Mouse (Mus musculus) Patski (cell line): Measurements from ENCODE around the gene Slc35f5. TPM values are rescaled to one million over a fixed set of nuclear protein-coding genes. Genes with fewer than 3 reads are reported as not detected.

ENCODE experiments used
- ATAC-seq: fragments of 100-300 bp; one replicate; pipeline ENCODE4 v1.8.0; 2021
- CTCF ChIA-PET: fragments of 350-600 bp; sonication (Branson Sonifier 250); formaldehyde crosslinking; loops from one replicate; lab custom pipeline; 2022; ENCODE audit warnings: inconsistent platforms; lab: Charles Lee
- POLR2A ChIA-PET: fragments of 350-600 bp; sonication (Branson Sonifier 250); formaldehyde crosslinking; loops from one replicate; lab custom pipeline; 2022; ENCODE audit warnings: antibody characterized with exemption, inconsistent platforms; lab: Charles Lee
- DNase-seq: peaks from one replicate; pipeline ENCODE4 v3.0.0-alpha.2; 2011; ENCODE audit warnings: low read depth, low spot score
- H3K27me3 ChIP-seq: fragments of 371-371 bp; one replicate; pipeline ENCODE4 v1.5.1; 2021
- CTCF ChIP-seq: fragments of 100-300 bp; IDR thresholded peaks from one replicate; pipeline ENCODE4 v1.5.1; 2021
- in situ Hi-C: fragments of 300-500 bp; cut with MboI; formaldehyde crosslinking; loops from 3 replicates; pipeline ENCODE4 v1.11.1; 2018; ENCODE audit warnings: low pct_unique_long_range_greater_than_20kb, mixed read lengths
- polyA plus RNA-seq: library from polyadenylated mRNA; unstranded; gene quantifications from one replicate; pipeline ENCODE4 v1.2.3, GENCODE M21; 2021

Slc35f5 gene
- polyA plus RNA-seq, 1 experiment from 2014 or later = 81.6 TPM

DNA sequence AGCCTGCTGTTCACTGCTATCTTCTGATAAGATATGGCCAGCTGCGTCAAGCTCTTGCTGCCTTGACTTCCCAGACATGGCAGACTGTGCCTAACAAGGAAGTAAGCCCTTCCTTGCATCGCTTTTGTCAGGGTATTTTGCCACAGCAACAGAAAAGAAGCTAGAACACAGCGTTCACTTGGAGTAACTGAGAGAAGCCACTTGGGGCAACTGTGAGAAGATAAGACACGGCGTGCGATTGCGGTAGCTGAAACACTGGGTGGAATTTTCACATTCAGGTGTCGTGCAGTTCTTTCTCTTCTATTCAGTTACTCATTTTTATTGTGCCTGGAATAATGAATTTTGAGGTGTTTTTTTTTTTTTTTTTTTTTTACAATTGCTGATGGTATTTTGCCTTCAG is 22.6 kb upstream of the Slc35f5 start:
- in situ Hi-C loops = no loop called here
- DNase-seq (no peak), ATAC-seq (no peak)
- ChIA-PET CTCF (interaction anchor here (2.9 kb wide), 1 partner anchor 10 kb away, joined by 10 read pairs; no protein-coding TSS in a partner anchor), POLR2A (interaction anchor here (0.6 to 0.7 kb wide), 3 partner anchors 24 to 88 kb away, joined by 3 to 9 read pairs (median 6); no protein-coding TSS in a partner anchor)
- no peak for TF ChIP-seq CTCF
- H3K27me3 ChIP-seq = no peaks in the 10 kb centered on the region

DNA sequence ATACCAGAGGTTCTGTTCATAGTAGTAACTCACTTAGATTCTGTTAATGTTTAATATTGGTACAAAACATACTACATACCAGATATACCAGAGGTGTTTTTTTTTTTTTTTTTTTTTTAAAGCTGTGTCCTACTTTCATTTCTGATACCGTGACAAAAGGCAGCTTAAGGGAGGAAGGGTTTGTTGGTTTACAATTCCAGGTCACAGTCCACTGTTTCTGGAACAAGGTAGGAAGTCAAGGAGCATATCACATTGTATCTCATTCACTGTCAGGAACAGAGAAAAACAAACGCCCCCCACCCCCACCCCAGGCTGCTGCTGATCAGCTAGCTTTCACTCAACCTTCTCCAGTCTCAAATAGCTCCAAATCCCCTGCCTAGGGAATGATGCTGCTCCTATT is 21.1 kb upstream of the Slc35f5 start:
- TF ChIP-seq CTCF = no peak
- no peaks in the 10 kb centered on the region for H3K27me3 ChIP-seq
- in situ Hi-C loops = no loop called here
- DNase-seq (no peak), ATAC-seq (no peak)
- ChIA-PET CTCF (no interaction called here), POLR2A (interaction anchor here (0.5 to 0.6 kb wide), 2 partner anchors 9 to 13 kb away, joined by 3 to 5 read pairs; no protein-coding TSS in a partner anchor)

DNA sequence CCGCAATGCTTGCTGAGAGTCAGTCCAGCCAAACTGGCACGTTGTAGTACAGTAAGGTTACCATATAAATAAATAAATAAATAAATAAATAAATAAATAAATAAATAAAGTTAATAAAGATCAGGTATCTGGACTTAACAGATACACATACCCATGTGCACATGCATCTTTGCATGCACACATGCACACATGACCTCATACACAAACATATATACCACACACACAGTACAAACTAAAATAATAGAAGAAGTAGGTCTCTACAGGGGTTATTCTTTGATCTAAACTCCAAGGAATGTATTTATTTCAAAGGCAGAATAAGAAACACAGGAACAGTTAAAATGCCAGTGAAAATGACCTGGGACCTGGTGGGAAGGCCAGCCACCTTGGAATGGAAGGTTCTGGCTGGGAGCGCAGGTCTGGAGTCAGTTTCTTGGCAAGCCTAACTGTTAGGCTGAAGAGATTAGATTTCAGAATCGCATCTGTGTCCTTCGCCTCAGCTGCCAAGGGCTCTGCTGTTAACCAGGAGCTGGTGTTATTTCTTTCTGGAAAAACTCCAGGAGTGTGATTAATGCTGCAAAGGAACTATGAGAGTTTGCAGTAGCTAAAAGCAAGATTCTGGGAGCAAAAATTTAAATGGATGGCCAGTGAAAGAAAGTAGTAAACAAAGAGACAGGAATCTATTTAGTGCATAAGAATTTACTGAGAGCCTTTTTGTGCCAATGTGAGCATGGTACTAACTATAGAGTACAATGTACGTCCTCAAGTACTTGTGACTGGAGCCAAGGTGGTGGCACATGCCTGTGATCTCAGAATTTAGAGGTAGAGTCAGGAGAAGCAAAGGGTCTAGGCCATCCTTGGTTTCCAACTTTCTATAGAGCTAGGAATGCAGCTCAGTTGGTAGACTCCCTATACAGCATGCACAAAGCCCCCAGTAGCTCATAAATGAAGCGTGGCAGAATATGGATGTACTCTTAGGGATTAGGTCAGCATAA is 18.1 kb upstream of the Slc35f5 start:
- in situ Hi-C loops = no loop called here
- ATAC-seq (peak; percentile 80), DNase-seq (peak; percentile 54)
- ChIA-PET POLR2A (interaction anchor here (1.5 to 1.8 kb wide), 2 partner anchors 18 to 23 kb away, joined by 4 to 7 read pairs; partner anchors contain the start of gene Slc35f5), CTCF (interaction anchor here (0.8 to 1.2 kb wide), 3 partner anchors 10 to 26 kb away, joined by 3 to 4 read pairs (median 4); no protein-coding TSS in a partner anchor)
- no peaks in the 10 kb centered on the region for H3K27me3 ChIP-seq
- TF ChIP-seq CTCF = no peak

DNA sequence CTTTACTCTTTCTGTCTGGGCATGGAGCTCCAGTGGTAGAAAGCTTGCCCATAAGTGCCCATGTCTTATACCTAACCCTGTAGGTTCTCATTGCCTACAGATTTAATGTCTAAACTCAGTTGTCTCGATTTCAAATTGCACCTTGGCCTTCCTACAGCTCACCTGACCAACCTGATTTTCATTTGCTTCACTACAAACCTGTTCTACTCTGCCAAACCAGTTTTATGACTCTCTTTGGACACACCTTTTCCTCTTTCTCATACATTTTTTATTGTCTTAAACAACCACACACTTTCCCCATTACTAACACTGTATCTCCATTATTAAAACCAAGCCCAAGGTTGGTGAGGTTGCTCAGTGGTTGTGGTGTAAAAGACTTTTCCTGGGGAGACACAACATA is 10.5 kb upstream of the Slc35f5 start:
- H3K27me3 ChIP-seq = no peaks in the 10 kb centered on the region
- CTCF ChIA-PET = no interaction called here
- no peak for TF ChIP-seq CTCF
- no peak for ATAC-seq
- POLR2A ChIA-PET = interaction anchor here (0.6 kb wide), 1 partner anchor 614 kb away, joined by 3 read pairs; no protein-coding TSS in a partner anchor
- in situ Hi-C loops = no loop called here
- DNase-seq = no peak

DNA sequence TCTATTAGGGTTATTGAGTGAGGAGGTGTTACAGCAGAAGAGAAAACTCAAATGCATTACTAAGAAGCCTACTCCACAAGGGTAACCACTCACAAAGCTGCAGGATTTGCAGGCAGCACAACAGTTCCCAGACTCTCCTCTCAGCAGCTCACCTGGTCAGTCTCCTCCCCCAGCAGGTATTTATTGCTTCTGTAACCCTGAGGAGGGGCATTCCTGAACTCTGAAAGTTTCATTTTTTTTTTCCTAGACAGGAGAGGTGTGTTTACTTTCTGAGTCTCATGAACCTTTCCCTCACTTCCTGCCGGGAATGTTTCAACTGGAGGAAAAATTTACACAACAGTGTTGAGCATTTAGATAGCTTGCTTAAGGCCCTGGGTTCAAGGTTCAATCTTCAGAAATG is 10.0 kb upstream of the Slc35f5 start:
- CTCF ChIA-PET = no interaction called here
- TF ChIP-seq CTCF = no peak
- in situ Hi-C loops = no loop called here
- POLR2A ChIA-PET = no interaction called here
- H3K27me3 ChIP-seq = no peaks in the 10 kb centered on the region
- DNase-seq (no peak), ATAC-seq (no peak)

DNA sequence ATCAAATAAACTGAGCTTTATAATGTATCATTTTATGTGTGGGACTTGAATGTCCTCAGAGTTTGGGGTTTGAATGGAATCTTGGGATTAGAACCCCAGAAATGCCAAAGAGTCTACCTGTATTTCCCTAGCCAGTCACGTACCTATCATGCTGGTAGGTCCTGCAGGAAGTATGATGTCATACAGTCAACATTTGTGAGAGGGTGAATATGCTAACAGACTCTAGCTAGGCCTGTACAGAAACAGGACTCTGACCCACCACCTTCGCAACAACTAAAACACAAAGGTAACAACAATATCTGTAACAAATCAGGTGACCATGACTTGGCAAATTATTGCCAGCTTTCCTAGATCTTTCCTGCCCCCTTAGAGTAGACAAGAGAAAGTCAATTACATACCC is 8.8 kb upstream of the Slc35f5 start:
- no peak for ATAC-seq

DNA sequence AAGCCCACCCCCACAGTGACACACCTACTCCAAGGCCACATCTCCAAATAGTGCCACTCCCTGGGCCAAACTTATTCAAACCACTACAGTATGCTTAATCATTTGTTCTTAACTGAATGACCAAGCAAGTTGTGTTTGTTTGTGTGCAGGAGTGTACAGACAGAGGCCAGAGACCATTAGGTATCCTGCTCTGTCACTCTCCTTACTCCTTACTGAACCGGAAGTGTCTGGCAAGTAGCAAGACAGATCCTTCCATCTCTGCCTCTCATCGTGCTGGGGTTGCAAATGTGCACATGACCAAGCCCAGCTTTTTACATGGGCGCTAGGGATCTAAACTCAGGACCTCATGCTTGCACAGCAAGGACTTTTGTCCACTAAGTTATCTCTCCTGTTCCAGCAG is 1.1 kb upstream of the Slc35f5 start:
- in situ Hi-C loops = no loop called here
- DNase-seq (no peak), ATAC-seq (no peak)
- H3K27me3 ChIP-seq = no peaks in the 10 kb centered on the region
- no peak for TF ChIP-seq CTCF
- POLR2A ChIA-PET = interaction anchor here (1.5 to 1.9 kb wide), 3 partner anchors 16 to 124 kb away, joined by 4 to 11 read pairs (median 7); partner anchors contain the start of gene Actr3
- CTCF ChIA-PET = interaction anchor here (1.5 to 2.1 kb wide), 2 partner anchors 17 to 31 kb away, joined by 4 to 6 read pairs; no protein-coding TSS in a partner anchor

More for the DNA sequence above, 8.8 kb upstream of the Slc35f5 start:
- in situ Hi-C loops = no loop called here
- DNase-seq = no peak
- TF ChIP-seq CTCF = no peak
- ChIA-PET CTCF (interaction anchor here (1.0 to 1.3 kb wide), 2 partner anchors 9 to 32 kb away, joined by 3 to 4 read pairs; no protein-coding TSS in a partner anchor), POLR2A (no interaction called here)
- no peaks in the 10 kb centered on the region for H3K27me3 ChIP-seq

DNA sequence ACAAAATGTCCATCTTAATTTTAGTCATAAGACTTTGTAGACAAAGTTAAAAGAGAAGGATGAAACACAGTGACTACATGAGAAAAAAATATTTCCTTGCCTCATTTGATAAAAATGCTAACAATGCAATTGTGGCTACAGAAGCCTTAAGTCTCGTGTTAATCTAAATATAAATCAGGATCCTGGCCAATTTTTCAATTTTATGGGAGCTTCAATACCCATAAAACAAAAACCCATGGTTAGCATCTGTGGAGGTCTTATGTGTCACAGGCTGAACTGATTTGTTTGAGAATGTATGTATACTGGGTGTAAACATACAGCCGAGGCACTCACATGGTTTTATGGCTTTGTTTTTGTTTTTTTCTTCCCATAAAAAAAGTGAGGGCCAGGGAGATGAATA is 674 bp upstream of the Slc35f5 start:
- ChIA-PET POLR2A (interaction anchor here (1.5 to 1.9 kb wide), 3 partner anchors 17 to 124 kb away, joined by 4 to 11 read pairs (median 7); partner anchors contain the start of gene Actr3), CTCF (interaction anchor here (1.0 to 2.1 kb wide), 4 partner anchors 17 to 133 kb away, joined by 3 to 9 read pairs (median 5); no protein-coding TSS in a partner anchor)
- DNase-seq (no peak), ATAC-seq (no peak)
- in situ Hi-C loops = loop anchor here (5.0 kb wide), 2 partner anchors 37 to 127 kb away; no protein-coding TSS in a partner anchor
- TF ChIP-seq CTCF = no peak
- H3K27me3 ChIP-seq = no peaks in the 10 kb centered on the region

DNA sequence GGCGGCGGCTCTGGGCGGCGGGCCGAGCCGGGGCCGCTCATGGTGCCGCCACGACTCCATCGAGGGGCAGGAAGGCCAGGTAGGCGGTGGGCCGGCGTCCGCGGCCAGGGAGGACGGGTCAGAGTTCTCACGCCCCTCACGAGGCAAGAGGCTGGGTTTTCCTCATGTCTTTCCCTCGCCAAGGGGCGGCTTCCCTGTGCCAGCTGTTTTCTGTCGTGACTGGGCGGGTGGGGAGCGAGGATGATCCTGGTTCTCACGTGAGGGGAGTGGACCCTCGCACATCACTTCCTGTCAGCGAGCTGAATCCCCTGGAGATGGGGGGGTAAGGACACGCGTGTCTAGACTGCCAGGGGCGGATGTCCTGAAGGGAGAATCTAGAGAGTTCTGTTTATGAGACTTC is 811 bp downstream of the Slc35f5 start:
- H3K27me3 ChIP-seq = no peaks in the 10 kb centered on the region
- POLR2A ChIA-PET = interaction anchor here (1.9 kb wide), 1 partner anchor 126 kb away, joined by 11 read pairs; the partner anchor contains the start of gene Actr3
- TF ChIP-seq CTCF = no peak
- ATAC-seq = peak; percentile 22
- no peak for DNase-seq
- CTCF ChIA-PET = interaction anchor here (1.2 to 2.1 kb wide), 4 partner anchors 14 to 135 kb away, joined by 3 to 9 read pairs (median 4); no protein-coding TSS in a partner anchor
- in situ Hi-C loops = loop anchor here (5.0 kb wide), 2 partner anchors 39 to 129 kb away; no protein-coding TSS in a partner anchor

DNA sequence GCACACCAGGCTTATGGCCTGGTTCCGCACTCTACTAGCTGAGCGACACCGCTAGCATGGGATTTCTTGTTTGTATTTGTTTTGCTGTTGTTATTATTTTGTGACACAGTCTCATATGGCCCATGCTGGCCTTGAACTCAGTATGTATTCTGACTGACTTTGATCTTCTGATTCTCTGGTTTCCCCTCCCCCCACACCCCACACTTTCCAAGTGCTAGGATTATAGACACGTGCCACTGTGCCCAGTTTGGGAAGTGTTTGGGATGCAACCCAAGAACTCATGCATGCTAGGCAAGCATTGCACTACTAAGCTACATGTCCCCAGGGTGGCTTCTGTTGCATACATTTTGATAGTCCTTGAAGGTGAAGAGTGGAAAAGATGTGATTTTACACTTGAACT is 1.4 kb downstream of the Slc35f5 start:
- in situ Hi-C loops = loop anchor here (5.0 kb wide), 2 partner anchors 40 to 130 kb away; no protein-coding TSS in a partner anchor
- no peaks in the 10 kb centered on the region for H3K27me3 ChIP-seq
- no peak for TF ChIP-seq CTCF
- DNase-seq (no peak), ATAC-seq (no peak)
- CTCF ChIA-PET = no interaction called here
- POLR2A ChIA-PET = interaction anchor here (0.6 kb wide), 1 partner anchor 24 kb away, joined by 3 read pairs; no protein-coding TSS in a partner anchor
